Mouse (Mus musculus) forebrain, postnatal 0 days (tissue): ENCODE data around the gene Pon1. TPM values are rescaled to one million over a fixed set of nuclear protein-coding genes. Genes with fewer than 3 reads are reported as not detected.

Source experiments
- ATAC-seq: fragments of 200-750 bp; cut with Nextera tagmentation; 2 replicates; pipeline ENCODE4 v1.8.0; 2017; ENCODE audit warnings: mild to moderate bottlenecking, moderate library complexity
- DNase-seq: peaks from one replicate; pipeline ENCODE4 v3.0.0-alpha.2; 2015
- H3K27ac ChIP-seq: fragments of 300-500 bp; sonication (generic); 2 replicates; pipeline ENCODE4 v1.5.1; 2014; ENCODE audit warnings: low read depth, mild to moderate bottlenecking, antibody characterized with exemption, low read length, moderate library complexity, mixed read lengths
- H3K27me3 ChIP-seq: fragments of 300-500 bp; sonication (generic); 2 replicates; pipeline ENCODE4 v1.6.1; 2014; ENCODE audit warnings: mild to moderate bottlenecking, low read length, mixed read lengths; ENCODE audit not compliant: insufficient read depth
- H3K36me3 ChIP-seq: fragments of 300-500 bp; sonication (generic); 2 replicates; pipeline ENCODE4 v1.6.1; 2014; ENCODE audit warnings: mild to moderate bottlenecking, moderate library complexity; ENCODE audit not compliant: insufficient read depth
- H3K4me1 ChIP-seq: fragments of 300-500 bp; sonication (generic); 2 replicates; pipeline ENCODE4 v1.6.1; 2014; ENCODE audit warnings: antibody characterized with exemption; ENCODE audit not compliant: insufficient read depth
- H3K4me2 ChIP-seq: fragments of 300-500 bp; sonication (generic); 2 replicates; pipeline ENCODE4 v1.6.1; 2014; ENCODE audit warnings: low read depth, mild to moderate bottlenecking, moderate library complexity
- H3K4me3 ChIP-seq: fragments of 300-500 bp; sonication (generic); 2 replicates; pipeline ENCODE4 v1.5.1; 2014; ENCODE audit warnings: low read depth, low read length, mixed read lengths
- H3K9ac ChIP-seq: fragments of 300-500 bp; sonication (generic); 2 replicates; pipeline ENCODE4 v1.6.1; 2014; ENCODE audit warnings: mild to moderate bottlenecking
- H3K9me3 ChIP-seq: fragments of 300-500 bp; sonication (generic); 2 replicates; pipeline ENCODE4 v1.6.1; 2016; ENCODE audit warnings: low read length
- CTCF ChIP-seq: sonication (generic); IDR thresholded peaks from 2 replicates; pipeline ENCODE4 v1.5.1; 2016; ENCODE audit warnings: antibody characterized with exemption, control low read depth, low read depth
- WGBS: fragments of 180-500 bp; shearing (Covaris S2); extraction: QIAGEN DNeasy Blood & Tissue Kit; methylation state at CpG from one replicate; pipeline ENCODE4 v1.1.7; 2014; 5-methylcytosine and 5-hydroxymethylcytosine counted together
- polyA plus RNA-seq: library from polyadenylated mRNA; unstranded; fragments of >200 nt; fragmentation: Nextera tagmentation; extraction: Ambion mirVana; gene quantifications from 2 replicates; pipeline ENCODE4 v1.2.1, GENCODE M21; 2015
- total RNA-seq: library from RNA; depleted of rRNA; stranded (reverse); fragments of >200 nt; gene quantifications from 2 replicates; pipeline ENCODE4 v1.2.3, GENCODE M21; 2014

Gene Pon1
- total and polyA plus RNA-seq, 2 experiments from 2014 or later: 0.14 to 0.88 TPM

- 86% methylated on average over 6 of the region's 6 CpGs for WGBS
- ATAC-seq (no peak), DNase-seq (no peak)
- no peaks in the 10 kb centered on the region for H3K36me3 ChIP-seq
- 0 out of 2 replicates have a peak, but pooled peaks cover 6% of the 10 kb centered on the region for H3K4me1 ChIP-seq
- no peak overlapping the region for H3K4me2 ChIP-seq
- no peak overlapping the region for H3K4me3 ChIP-seq
- H3K27me3 ChIP-seq: no peaks in the 10 kb centered on the region
- H3K9me3 ChIP-seq: no peaks in the 10 kb centered on the region
- no peak overlapping the region for H3K27ac ChIP-seq
- no peak for TF ChIP-seq CTCF
- no peak overlapping the region for H3K9ac ChIP-seq
These were observed 14.6 kb downstream of the Pon1 start for GRCm38 (mm10) chr6:5179189-5179588.

GRCm38 (mm10) chr6:5177967-5178891 lies 15.5 kb downstream of the Pon1 start:
- 27% methylated on average over 19 of the region's 19 CpGs for WGBS
- Histone ChIP-seq H3K36me3 (no peaks in the 10 kb centered on the region), H3K4me2 (peak overlapping the region; percentile 52), H3K27ac (0 out of 2 replicates have a peak overlapping the region, but pooled peaks have one; percentile 36), H3K4me1 (0 out of 2 replicates have a peak, but pooled peaks cover 6% of the 10 kb centered on the region), H3K9me3 (no peaks in the 10 kb centered on the region), H3K9ac (peak overlapping the region; percentile 11), H3K27me3 (no peaks in the 10 kb centered on the region), H3K4me3 (peak overlapping the region; percentile 29)
- peak; percentile 88 for ATAC-seq
- DNase-seq: peak; percentile 61
- TF ChIP-seq CTCF: peak; percentile 23; the same call in 1 of the 2 replicates

- TF ChIP-seq CTCF: no peak
- Histone ChIP-seq H3K36me3 (no peaks in the 10 kb centered on the region), H3K27ac (no peak overlapping the region), H3K9ac (no peak overlapping the region), H3K9me3 (no peaks in the 10 kb centered on the region), H3K4me2 (no peak overlapping the region), H3K4me3 (no peak overlapping the region), H3K4me1 (0 out of 2 replicates have a peak, but pooled peaks cover 6% of the 10 kb centered on the region), H3K27me3 (no peaks in the 10 kb centered on the region)
- no peak for DNase-seq
- no peak for ATAC-seq
- 94% methylated on average over 10 of the region's 10 CpGs for WGBS
These were observed 19.4 kb downstream of the Pon1 start for GRCm38 (mm10) chr6:5174179-5174812.

- Histone ChIP-seq H3K4me3 (no peak overlapping the region), H3K9ac (no peak overlapping the region), H3K4me2 (no peak overlapping the region), H3K36me3 (no peaks in the 10 kb centered on the region), H3K9me3 (no peaks in the 10 kb centered on the region), H3K4me1 (no peaks in the 10 kb centered on the region), H3K27me3 (no peaks in the 10 kb centered on the region), H3K27ac (no peak overlapping the region)
- no peak for TF ChIP-seq CTCF
- DNase-seq (no peak), ATAC-seq (no peak)
- WGBS: 82% methylated on average over 9 of the region's 9 CpGs
These were observed 21.2 kb downstream of the Pon1 start for GRCm38 (mm10) chr6:5172571-5172970.

GRCm38 (mm10) chr6:5171418-5171817 lies 22.3 kb downstream of the Pon1 start:
- Histone ChIP-seq H3K27me3 (no peaks in the 10 kb centered on the region), H3K27ac (no peak overlapping the region), H3K9me3 (no peaks in the 10 kb centered on the region), H3K36me3 (no peaks in the 10 kb centered on the region), H3K9ac (no peak overlapping the region), H3K4me2 (no peak overlapping the region), H3K4me1 (no peaks in the 10 kb centered on the region), H3K4me3 (no peak overlapping the region)
- WGBS: 90% methylated on average over 4 of the region's 4 CpGs
- TF ChIP-seq CTCF: no peak
- no peak for DNase-seq
- ATAC-seq: no peak

GRCm38 (mm10) chr6:5168158-5168557 lies 25.6 kb downstream of the Pon1 start:
- H3K27me3 ChIP-seq: no peaks in the 10 kb centered on the region

More at GRCm38 (mm10) chr6:5168158-5168557, 25.6 kb downstream of the Pon1 start:
- no peaks in the 10 kb centered on the region for H3K36me3 ChIP-seq
- no peak for ATAC-seq
- no peak for DNase-seq
- no peaks in the 10 kb centered on the region for H3K4me1 ChIP-seq
- no peak overlapping the region for H3K4me3 ChIP-seq
- H3K9ac ChIP-seq: no peak overlapping the region
- H3K4me2 ChIP-seq: no peak overlapping the region
- no peak overlapping the region for H3K27ac ChIP-seq
- TF ChIP-seq CTCF: no peak
- 40% methylated on average over 9 of the region's 9 CpGs for WGBS
- H3K9me3 ChIP-seq: no peaks in the 10 kb centered on the region
